Mouse (Mus musculus) adrenal gland, postnatal 10 days (tissue): ENCODE data around the gene Gm10720. TPM values are rescaled to one million over a fixed set of nuclear protein-coding genes. Genes with fewer than 3 reads are reported as not detected.
"Not testable (repeated sequence)": the region's sequence is repeated elsewhere in the genome, so short reads cannot be mapped to it uniquely, and the experiment has no call there.

Source experiments
- DNase-seq: peaks from one replicate; pipeline ENCODE4 v3.0.0; 2021; ENCODE audit warnings: mixed read lengths
- microRNA-seq: library from miRNA; unstranded; fragments of <30 nt; microRNA quantifications from one replicate; pipeline ENCODE4 v1.2.0, GENCODE M21; 2021
- total RNA-seq, 2 experiments: library from RNA; stranded (reverse); gene quantifications; 2 replicates each; pipeline ENCODE4 v1.2.3; 2021

The Gm10720 gene
- total RNA-seq, 2 experiments from 2014 or later: not detected

DNA sequence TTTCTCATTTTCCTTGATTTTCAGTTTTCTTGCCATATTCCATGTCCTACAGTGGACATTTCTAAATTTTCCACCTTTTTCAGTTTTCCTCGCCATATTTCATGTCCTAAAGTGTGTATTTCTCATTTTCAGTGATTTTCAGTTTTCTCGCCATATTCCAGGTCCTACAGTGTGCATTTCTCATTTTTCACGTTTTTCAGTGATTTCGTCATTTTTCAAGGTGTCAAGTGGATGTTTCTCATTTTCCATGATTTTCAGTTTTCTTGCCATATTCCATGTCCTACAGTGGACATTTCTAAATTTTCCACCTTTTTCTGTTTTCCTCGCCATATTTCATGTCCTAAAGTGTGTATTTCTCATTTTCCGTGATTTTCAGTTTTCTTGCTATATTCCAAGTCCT, 10.2 kb downstream of the Gm10720 start:
- peak; percentile 65 for DNase-seq

DNA sequence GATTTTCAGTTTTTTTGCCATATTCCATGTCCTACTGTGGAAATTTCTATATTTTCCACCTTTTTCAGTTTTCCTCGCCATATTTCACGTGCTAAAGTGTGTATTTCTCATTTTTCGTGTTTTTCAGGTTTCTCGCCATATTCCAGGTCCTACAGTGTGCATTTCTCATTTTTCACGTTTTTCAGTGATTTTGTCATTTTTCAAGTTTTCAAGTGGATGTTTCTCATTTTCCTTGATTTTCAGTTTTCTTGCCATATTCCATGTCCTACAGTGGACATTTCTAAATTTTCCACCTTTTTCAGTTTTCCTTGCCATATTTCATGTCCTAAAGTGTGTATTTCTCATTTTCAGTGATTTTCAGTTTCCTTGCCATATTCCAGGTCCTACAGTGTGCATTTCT, 10.7 kb downstream of the Gm10720 start:
- not testable (repeated sequence) for DNase-seq

- peak; percentile 3 for DNase-seq
These were observed 11.3 kb downstream of the Gm10720 start for GRCm38 (mm10) chr9:3026741-3027140.

DNA sequence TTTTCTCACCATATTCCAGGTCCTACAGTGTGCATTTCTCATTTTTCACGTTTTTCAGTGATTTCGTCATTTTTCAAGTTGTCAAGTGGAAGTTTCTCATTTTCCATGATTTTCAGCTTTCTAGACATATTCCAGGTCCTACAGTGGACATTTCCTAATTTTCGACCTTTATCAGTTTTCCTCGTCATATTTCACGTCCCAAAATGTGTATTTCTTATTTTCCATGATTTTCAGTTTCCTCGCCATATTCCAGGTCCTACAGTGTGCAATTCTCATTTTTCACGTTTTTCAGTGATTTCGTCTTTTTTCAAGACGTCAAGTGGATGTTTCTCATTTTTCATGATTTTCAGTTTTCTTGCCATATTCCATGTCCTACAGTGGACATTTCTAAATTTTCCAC, 11.7 kb downstream of the Gm10720 start:
- DNase-seq: not testable (repeated sequence)

DNA sequence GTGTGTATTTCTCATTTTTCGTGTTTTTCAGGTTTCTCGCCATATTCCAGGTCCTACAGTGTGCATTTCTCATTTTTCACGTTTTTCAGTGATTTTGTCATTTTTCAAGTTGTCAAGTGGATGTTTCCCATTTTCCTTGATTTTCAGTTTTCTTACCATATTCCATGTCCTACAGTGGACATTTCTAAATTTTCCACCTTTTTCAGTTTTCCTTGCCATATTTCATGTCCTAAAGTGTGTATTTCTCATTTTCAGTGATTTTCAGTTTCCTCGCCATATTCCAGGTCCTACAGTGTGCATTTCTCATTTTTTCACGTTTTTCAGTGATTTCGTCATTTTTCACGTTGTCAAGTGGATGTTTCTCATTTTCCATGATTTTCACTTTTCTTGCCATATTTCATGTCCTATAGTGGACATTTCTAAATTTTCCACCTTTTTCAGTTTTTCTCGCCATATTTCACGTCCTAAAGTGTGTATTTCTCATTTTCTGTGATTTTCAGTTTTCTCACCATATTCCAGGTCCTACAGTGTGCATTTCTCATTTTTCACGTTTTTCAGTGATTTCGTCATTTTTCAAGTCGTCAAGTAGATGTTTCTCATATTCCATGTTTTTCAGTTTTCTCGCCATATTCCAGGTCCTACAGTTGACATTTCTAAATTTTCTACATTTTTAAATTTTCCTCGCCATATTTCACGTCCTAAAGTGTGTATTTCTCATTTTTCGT, 14.0 kb downstream of the Gm10720 start:
- DNase-seq: peak; percentile 29

DNA sequence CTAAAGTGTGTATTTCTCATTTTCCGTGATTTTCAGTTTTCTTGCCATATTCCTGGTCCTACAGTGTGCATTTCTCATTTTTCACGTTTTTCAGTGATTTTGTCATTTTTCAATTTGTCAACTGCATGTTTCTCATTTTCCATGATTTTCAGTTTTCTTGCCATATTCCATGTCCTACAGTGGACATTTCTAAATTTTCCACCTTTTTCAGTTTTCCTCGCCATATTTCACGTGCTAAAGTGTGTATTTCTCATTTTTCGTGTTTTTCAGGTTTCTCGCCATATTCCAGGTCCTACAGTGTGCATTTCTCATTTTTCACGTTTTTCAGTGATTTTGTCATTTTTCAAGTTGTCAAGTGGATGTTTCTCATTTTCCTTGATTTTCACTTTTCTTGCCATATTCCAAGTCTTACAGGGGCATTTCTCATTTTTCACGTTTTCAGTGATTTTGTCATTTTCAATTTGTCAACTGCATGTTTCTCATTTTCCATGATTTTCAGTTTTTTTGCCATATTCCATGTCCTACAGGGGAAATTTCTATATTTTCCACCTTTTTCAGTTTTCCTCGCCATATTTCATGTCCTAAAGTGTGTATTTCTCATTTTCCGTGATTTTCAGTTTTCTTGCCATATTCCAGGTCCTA, 15.3 kb downstream of the Gm10720 start:
- not testable (repeated sequence) for DNase-seq

GRCm38 (mm10) chr9:3034299-3034698, 18.8 kb downstream of the Gm10720 start, which contains the start of gene Gm17535:
Gene Gm17535, plus strand, starts transcription at chr9:3034599.
- not testable (repeated sequence) for DNase-seq

GRCm38 (mm10) chr9:3036577-3036976, 21.1 kb downstream of the Gm10720 start, which contains the start of gene Gm10715:
Gene Gm10715, plus strand, starts transcription at chr9:3036877.
- not testable (repeated sequence) for DNase-seq

DNA sequence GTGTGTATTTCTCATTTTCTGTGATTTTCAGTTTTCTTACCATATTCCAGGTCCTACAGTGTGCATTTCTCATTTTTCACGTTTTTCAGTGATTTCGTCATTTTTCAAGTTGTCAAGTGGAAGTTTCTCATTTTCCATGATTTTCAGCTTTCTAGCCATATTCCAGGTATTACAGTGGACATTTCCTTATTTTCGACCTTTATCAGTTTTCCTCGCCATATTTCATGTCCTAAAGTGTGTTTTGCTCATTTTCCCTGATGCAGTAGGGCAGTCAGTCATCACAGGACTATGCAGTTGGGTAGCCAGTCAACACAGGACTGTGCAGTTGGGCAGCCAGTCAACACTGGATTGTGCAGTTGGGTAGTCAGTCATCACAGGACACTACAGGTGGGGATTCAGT, 22.7 kb downstream of the Gm10720 start:
- DNase-seq: not testable (repeated sequence)

Small RNAs within 50 kb of the gene (microRNA-seq; reads per million reads assigned to microRNA genes)
- gene Mir101c: not detected

Other genes with a start within 250 kb of the Gm10720 start
- gene Gm10722, start 14.7 kb upstream of the Gm10720 start, total RNA-seq: not detected
- 1 to 10 TPM in 1 of 2 experiments, not detected in 1; 1.1 TPM for gene Gm11168, start 12.3 kb upstream of the Gm10720 start, total RNA-seq
- gene Gm10721, start 2.5 kb upstream of the Gm10720 start, total RNA-seq: 1 to 10 TPM in 1 of 2 experiments, not detected in 1; 1.1 TPM
- gene Gm10719, start 1.8 kb downstream of the Gm10720 start, total RNA-seq: 1 to 10 TPM; 1.3 to 1.7 TPM
- gene Gm10718, start 7.9 kb downstream of the Gm10720 start, total RNA-seq: 1 to 10 TPM; 1.4 to 3.2 TPM
- gene Gm10717, start 9.8 kb downstream of the Gm10720 start, total RNA-seq: 1 to 10 TPM in 1 of 2 experiments, under 1 TPM in 1; 0.57 to 1.8 TPM
- gene Gm17535, start 18.9 kb downstream of the Gm10720 start, total RNA-seq: not detected
- gene Gm10715, start 21.2 kb downstream of the Gm10720 start, total RNA-seq: not detected